Mouse (Mus musculus) frontal cortex, adult (tissue): ENCODE data around the gene Cadm3.
A peak's percentile ranks its signal among the peaks of the same experiment; 100 is the strongest.
"Not testable (repeated sequence)": the region's sequence is repeated elsewhere in the genome, so short reads cannot be mapped to it uniquely, and the experiment has no call there.

ENCODE experiments used
- ATAC-seq: cut with Nextera tagmentation; 2 replicates; pipeline ENCODE4 v1.9.2; 2017; ENCODE audit warnings: mild to moderate bottlenecking, moderate library complexity, mixed read lengths; ENCODE audit not compliant: low TSS enrichment

Cadm3 gene

DNA sequence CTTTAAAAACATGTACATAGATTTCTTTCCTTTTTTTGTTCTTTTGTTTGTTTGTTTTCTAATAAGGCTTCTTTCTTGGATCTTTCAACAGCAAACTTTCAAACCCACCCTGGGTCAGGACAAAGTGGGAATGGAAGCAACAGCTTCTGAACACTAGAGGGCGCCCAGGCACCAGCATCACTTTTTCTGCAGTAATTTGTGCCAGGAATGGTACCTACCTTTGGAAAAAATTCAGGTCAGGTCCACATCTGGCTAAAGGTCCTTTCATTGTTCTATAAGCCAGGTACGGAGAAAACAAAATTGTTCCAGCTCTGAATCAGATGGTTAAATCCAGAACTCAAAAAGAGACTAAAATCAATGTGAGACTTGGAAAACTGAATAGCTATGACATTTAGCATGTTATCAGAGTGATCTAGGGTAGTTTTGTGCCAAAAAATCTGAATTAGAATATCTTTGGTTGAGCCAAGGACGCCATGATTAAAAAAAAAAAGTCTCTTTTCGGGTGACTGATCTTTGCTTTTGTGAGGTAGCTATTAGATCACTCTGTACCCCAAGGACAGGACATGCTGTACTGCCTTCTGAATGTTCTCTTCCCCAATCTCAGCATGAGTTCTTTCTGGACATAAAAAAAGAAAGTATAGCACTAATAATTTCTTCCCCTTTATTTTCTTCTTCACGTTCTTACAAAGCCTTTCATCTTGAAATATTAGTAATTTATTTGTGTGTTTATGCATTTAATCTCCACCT is 43.5 kb downstream of the Cadm3 start:
- no peak for ATAC-seq

DNA sequence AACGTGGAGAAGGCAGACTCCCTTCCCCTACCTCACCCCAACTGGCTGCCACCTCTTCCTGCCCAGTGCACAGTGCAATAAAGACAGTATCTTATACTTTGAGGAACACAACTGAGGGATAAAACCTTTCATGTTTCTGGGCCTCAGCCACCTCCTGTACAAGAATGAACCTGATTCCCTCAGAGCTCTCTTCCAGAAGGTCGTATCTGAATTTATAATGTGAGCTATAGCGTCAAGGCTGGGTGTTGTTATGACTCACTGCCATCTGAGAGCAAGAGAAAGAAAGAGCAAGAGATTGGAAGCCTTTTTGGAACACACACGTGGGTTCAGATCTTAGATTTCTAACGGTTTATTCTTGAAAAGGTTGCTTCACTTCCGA is 45.3 kb downstream of the Cadm3 start:
- peak; percentile 92 for ATAC-seq

DNA sequence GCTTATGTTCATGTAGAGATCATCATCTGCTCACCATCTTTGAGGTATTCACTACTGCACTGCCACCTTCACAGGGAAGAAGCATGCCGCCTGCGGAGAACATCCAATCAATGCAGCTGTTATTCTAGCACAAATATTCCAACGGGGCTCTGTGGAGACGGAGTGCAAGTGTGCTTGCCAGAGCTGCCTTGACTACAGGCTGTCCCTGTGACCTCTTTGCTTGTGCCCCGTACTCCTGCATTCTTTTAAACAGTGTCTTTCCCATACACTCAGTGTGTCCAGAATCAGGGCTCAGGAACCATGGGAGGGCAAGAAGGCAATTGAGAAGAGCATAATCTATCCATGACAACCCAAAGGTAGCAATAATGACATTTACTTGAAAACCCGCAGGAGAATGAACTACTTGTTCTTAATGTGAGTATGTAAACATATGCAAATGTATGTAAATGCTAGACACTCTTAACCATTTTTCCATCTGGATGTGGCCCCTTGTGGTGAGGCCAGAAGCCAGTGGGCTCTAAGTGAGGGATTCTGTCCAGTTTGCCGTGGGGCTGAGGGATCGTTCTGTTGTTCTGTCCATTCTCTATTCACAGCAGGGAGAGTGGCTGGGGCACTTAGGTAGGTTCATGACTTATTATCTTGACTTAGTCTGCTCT is 45.8 kb downstream of the Cadm3 start:
- peak; percentile 25 for ATAC-seq

DNA sequence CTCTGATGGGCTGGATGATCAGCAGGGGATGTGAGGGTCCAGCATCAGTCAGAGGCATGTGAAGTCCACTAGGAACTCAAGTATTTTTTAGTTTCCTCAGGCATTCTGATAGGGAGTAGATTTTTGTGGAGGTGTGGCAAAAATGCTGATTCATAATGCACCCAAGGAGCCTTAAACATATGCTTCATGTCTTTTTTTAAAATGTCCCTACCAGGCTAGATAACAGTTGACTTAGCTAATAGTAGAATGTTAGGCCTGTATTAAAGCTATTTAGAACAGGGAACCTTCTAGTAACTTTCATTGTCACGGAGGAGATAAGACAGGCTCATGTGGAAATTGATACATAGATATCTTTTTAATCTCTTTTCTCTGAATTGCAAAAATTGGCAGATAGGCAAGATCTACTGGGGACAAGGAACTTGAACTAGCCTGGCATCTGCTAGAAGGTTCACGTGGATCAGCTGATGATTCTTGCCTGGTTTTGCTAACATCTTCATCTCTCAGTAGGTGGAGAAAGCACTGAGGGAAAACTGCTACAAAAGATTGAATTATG is 49.5 kb downstream of the Cadm3 start:
- no peak for ATAC-seq

DNA sequence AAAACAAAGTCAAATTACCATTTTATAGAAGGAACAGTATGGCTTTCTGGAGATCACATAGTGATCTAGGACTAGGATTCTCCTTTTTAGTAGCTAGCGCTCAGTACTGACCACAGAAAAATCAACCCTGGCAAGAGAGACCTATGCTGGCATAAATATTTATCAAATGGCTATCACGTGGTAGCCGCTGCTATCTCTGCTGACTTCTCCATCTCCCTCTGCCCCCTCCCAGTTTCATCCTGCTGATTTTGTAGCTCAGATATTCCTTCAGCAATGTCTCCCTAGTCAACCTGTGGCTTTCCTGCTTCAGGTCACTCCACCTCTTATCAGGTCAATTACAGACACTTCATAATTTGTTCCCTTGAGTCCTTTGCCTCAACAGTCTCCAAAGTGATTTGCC is 51.8 kb downstream of the Cadm3 start:
- ATAC-seq: no peak

DNA sequence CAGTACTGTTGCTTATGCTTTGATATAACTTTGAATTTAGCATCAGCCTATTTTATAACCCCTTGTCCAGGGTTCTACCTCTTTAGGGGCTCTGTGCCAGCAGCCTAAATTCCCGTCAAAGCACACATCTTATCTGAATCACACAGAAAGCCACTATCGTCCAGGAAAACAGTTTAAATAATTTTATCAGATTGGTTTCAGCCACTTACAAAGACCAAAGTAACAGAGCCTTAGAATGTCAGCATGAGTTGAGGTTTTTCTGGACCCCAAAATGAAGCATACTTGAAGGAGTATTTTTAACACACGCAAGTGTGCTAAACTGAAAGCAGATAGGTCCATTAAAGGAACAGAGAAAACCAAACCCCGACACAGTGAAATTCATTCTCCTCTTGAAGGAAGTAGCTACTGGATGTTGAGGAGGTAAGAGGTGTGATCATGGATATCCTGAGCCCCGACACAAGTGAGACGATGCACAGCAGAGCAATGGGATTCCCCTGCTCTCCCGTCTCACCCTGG is 53.9 kb downstream of the Cadm3 start:
- not testable (repeated sequence) for ATAC-seq

DNA sequence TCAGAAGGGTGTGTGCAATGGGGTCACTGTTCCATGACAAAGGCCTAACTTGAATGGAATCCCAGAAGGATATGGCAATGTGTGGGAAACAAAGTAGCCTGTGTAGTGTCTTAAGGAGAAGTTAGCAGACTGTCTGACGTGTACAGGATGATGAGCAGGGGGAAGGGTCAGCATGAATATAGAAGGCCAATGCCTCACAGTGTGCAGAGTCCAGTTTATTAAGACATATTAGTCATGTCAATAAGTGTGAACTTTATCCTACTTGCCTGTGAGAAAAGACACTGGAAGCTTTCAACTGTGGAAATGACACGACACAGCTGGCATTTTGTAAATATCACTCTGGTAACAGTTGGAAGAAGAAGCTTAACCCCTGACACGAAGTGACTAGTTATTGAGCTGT is 64.7 kb downstream of the Cadm3 start:
- ATAC-seq: not testable (repeated sequence)
